Mouse (Mus musculus): ENCODE results near the gene Zbtb21.

GRCm38 (mm10) chr16:97925760-97926159 is 36.7 kb downstream of the Zbtb21 start:
- no peak for TF ChIP-seq CTCF (IDR thresholded peaks at IDR 0.05; ENCODE audit: low read depth)
- TF ChIP-seq EP300 (IDR thresholded peaks at IDR 0.05; ENCODE audit: low read depth) = no peak

Data from liver, postnatal 0 days (tissue).